Mouse (Mus musculus): Measurements from ENCODE around the gene Tns4.

The Tns4 gene

GRCm38 (mm10) chr11:99117907-99118306, 28.8 kb upstream of the Tns4 start:
- no peak for DNase-seq

DNA sequence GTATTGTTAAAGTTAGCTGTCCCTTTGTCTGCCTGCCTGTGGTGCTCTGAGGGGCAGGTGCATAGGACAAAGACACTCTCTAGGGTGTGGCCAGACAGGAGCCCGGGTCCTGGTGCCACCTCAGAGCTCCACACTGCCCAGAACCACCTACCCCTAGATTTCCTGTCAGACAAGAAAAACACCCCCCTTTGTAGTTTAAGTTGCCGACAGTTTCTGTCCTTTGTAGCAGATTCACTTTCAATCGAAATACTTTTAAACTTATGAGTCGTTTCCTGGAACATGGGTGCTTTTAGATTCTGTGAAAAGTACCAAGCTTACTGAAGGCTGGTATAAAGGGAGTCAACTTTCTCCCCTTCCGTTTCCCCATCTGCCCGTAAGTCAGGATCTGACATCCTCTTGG, 26.8 kb upstream of the Tns4 start:
- DNase-seq = no peak

GRCm38 (mm10) chr11:99113111-99113510, 24.0 kb upstream of the Tns4 start:
- no peak for DNase-seq

GRCm38 (mm10) chr11:99112700-99113099, 23.6 kb upstream of the Tns4 start:
- DNase-seq = no peak

GRCm38 (mm10) chr11:99111631-99112030, 22.5 kb upstream of the Tns4 start:
- no peak for DNase-seq

DNA sequence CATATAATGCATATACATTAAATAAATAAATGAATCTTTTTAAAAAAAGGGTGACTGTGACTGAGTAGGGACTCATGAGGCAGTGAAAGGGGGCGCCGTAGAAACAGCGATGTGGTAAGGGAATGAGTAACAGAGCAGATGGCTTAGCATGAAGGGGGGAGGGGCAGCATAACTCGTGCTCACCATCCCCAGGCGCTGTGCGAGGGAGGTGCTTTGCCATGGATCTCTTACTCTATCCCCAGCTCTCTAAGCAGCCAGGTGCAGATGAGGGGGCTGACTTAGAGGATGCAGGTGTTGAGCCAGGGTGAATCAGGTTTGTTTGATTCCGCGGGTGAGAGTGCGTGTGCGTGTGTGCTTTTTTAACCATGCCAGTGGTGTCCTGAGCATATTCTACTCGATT, 22.0 kb upstream of the Tns4 start:
- no peak for DNase-seq

DNA sequence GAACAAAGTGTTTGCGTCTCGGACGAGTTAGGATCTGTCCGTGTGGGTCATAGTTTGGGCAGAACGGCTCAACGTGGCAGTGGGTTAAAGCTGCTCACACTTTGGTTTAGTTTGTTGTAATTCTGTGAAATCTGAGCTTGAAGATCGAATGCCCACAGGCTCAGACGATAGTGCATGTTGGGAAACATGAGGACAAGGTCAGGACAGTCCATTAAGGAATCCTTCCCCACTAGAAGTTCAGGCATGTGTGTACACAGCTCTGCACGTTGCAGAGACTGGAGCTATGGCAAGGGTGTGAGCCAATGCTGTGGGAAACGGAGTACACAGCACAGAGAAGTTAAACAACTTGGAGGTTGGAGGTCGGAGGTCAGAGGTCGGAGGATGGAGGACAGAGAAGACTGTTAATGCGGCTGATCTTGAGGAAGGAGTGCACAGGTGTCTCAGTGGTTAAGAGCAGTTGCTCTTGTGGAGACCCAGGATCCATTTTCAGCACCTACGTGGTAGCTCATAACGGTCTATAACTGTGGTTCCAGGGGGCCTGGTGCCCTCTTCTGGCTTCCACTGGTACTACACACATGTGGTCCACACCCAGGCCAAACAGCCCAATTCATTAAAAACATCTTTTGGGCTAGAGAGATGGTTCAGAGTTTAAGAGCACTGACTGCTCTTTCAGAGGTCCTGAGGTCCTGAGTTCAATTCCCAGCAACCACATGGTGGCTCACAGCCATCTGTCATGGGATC, 21.4 kb upstream of the Tns4 start:
- DNase-seq = no peak

DNA sequence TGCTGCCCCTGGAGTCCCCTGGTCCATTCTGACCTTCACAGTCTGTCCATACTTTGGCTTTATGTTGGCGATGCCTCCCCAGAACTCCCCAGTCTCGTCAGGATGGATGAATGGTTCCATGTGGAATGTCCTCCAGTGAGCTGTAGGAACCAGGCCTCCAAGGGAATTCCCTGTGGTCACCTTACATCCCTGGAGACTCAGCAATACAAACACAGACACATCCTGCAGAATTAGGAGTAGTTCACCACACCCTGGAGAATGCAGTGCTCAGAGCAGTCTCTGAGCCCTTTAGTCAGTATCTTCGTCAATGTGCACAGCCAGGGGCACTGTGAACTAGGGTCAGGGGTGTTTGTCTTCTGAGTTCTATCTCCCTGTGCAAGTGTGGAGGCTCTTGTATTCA, 19.2 kb upstream of the Tns4 start:
- no peak for DNase-seq

- no peak for DNase-seq
Measured at GRCm38 (mm10) chr11:99105981-99106726, 17.0 kb upstream of the Tns4 start.

DNA sequence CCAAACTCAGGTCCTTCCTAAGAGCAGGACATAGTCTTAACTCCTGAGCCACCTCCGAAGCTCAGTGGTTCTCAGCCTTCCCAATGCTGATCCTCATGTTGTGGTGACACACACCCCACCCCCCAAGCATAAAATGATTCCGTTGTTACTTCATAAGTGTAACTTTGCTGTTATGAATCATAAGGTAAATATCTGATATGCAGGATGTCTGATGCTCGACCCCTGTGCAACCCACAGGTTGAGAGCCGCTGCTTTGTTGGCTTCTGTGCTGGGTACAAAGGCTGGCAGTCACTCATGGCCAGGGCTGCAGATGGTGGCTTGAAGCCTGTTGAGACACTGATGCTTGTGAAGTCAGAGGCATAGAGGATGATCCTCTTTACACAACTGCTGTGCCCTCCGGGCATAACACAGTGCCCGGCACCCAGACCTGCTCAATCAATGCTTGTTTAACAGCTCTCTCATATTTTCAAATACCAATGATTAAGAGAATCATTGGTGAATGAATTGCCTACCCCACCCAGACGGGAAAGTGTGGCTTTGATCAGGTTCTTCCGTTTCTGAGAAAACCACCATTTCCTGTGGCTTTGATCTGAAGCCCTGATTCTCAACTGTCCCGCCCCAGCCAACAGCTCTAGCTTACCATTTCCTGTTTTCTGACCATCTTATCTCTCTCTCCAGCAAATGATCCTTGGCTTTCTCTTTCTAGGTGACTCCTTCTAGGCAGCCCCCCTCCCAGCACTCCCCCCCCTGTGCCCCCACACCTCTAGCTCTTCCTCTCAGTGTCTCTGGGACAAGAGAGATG, 15.7 kb upstream of the Tns4 start:
- DNase-seq = no peak

- DNase-seq = no peak
Measured at GRCm38 (mm10) chr11:99102575-99103270, 13.6 kb upstream of the Tns4 start.

GRCm38 (mm10) chr11:99101693-99102092, 12.6 kb upstream of the Tns4 start:
- no peak for DNase-seq

DNA sequence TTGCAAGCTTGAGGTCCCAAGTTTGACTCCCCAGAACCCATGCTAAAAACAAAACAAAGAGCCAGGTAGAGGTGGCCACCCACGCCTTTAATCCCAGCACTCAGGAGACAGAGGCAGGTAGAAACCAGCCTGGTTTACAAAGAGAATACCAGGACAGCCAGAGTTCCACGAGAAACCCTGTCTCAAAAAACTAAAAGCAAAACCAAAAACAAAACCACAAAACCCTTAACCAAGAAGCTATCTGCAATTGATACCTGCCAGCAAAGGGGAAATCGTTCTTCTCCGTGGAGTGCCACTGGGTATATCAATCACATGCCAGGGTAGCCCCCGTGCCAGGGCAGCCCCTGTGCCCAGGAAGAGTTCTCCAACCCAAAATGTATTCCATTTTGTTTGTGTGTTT, 11.1 kb upstream of the Tns4 start:
- no peak for DNase-seq

DNA sequence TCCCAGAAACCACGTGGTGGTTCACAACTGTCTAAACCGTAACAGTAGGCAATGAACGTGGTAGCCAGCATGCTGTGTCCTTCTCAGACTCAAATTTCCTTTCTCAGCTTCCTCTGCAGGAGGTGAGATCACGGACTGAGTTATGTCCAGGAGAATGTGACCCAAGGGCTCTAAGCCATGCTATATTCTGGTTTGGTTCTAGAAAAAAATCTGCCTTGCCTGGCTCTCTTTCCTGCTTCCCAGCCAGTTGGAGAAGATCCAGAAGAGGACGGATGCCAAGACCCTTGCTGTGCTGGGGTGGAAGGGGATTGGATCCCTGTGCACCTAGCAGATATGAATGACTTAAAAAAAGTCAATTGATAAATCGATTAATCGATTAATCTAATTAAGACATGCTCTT, 10.4 kb upstream of the Tns4 start:
- DNase-seq = peak in 1 of 2 experiments; percentile 21

GRCm38 (mm10) chr11:99098924-99099323, 9.8 kb upstream of the Tns4 start:
- no peak for DNase-seq

GRCm38 (mm10) chr11:99096996-99097774, 8.1 kb upstream of the Tns4 start:
- DNase-seq = no peak

DNA sequence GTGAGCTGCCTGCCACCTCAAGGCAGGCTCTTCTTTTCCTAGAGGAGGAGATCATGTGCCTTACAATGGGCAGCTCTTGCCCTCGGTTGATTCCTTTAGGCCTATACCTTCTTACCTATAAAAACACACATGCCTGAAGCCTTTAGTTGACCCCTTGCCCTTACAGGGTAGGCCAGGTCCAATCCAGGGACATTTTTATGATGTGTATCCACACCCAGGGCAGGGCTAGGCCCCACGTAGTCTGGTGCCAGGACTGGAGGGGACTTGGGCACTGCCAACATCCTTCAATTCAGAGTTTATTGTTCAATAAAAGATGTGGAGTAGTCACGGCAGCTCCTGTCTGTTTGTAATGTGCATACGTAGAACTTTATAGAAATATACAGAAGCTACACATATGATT, 7.3 kb upstream of the Tns4 start:
- no peak for DNase-seq

GRCm38 (mm10) chr11:99095759-99096158, 6.7 kb upstream of the Tns4 start:
- no peak for DNase-seq

DNA sequence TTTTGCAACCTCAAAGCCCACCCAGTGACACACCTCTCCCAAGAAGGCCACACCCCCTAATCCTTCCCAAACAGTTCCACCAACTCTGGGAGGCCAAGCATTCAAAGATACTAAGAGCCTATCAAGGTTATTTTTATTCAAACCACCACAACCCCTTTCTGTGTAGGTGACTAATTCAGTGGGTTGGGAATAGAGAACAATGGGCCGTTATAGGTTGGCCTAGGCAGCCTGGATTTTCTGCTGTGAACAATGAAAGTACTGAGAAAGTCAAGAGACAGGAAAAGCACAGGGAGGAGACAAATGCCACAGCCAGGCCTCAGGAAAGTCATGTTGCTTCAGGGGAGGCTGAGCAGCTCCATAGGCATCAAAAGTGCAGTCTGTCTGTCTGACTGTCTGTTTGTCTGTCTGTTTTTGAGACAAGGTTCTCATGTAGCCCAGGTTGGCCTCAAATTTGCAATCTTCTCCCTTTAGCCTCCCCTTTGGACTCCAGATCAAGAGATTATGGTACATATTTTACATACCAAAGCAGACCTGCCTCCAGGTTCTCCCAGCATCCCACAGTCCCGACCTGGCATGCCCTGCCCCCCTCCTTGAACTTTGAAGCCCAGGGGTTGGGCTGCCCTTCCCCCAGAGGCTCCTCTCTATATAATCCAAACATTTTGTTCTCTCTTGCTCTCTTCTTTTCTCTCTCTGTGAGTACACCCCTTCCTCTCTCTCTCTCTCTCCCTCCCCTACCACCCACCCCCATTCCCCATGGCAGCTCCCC, 6.0 kb upstream of the Tns4 start:
- no peak for DNase-seq

- no peak for DNase-seq
Measured at GRCm38 (mm10) chr11:99093740-99094139, 4.6 kb upstream of the Tns4 start.

- DNase-seq = no peak
Measured at GRCm38 (mm10) chr11:99091666-99092065, 2.6 kb upstream of the Tns4 start.

Measured in cerebellum, postnatal 25 days (tissue).